Mouse (Mus musculus) CH12.LX (cell line): ENCODE data around the gene Ctnna2. TPM values are rescaled to one million over a fixed set of nuclear protein-coding genes. Genes with fewer than 3 reads are reported as not detected.

ENCODE experiments used
- DNase-seq: peaks from one replicate; pipeline ENCODE4 v3.0.0-alpha.2; 2013; ENCODE audit errors: extremely low read depth
- H3K27ac ChIP-seq: 2 replicates; pipeline ENCODE4 v1.5.1; 2012; ENCODE audit warnings: low read depth, mild to moderate bottlenecking, control low read depth, moderate library complexity; ENCODE audit not compliant: insufficient read depth
- H3K27me3 ChIP-seq: replicated peaks from 2 replicates; pipeline ENCODE3; 2012; ENCODE audit warnings: inconsistent platforms
- H3K36me3 ChIP-seq, 2 experiments: replicated peaks in 1 of 2; 2 replicates each; pipeline versions ENCODE3 to v1.6.1; 2012; ENCODE audit warnings: inconsistent platforms in 1 of 2, low read length in 1 of 2, mild to moderate bottlenecking in 1 of 2, mixed read lengths in 1 of 2, moderate library complexity in 1 of 2; ENCODE audit not compliant: control insufficient read depth in 1 of 2, insufficient read depth in 1 of 2
- H3K4me1 ChIP-seq, 2 experiments: 2 replicates each; pipeline ENCODE4 v1.6.1; 2012; ENCODE audit warnings: inconsistent platforms in 1 of 2, moderate library complexity in 1 of 2; ENCODE audit not compliant: insufficient read depth in 2 of 2, control insufficient read depth in 1 of 2
- H3K4me2 ChIP-seq: 2 replicates; pipeline ENCODE4 v1.6.1; 2012; ENCODE audit warnings: low read depth, mild to moderate bottlenecking, control low read depth; ENCODE audit not compliant: poor library complexity, insufficient read depth, severe bottlenecking
- H3K4me3 ChIP-seq, 3 experiments: fragments of 150-350 bp in 1 of 3; sonication (generic) in 1 of 3; replicated peaks in 1 of 3; 2 replicates each; pipeline versions ENCODE3 to v1.5.1; 2011 to 2012; ENCODE audit warnings: low read depth in 2 of 3, low read length in 2 of 3, mild to moderate bottlenecking in 2 of 3, moderate library complexity in 2 of 3, control low read depth in 1 of 3, improper control_type of control experiment in 1 of 3, inconsistent platforms in 1 of 3, mixed read lengths in 1 of 3; ENCODE audit not compliant: poor library complexity in 1 of 3
- H3K79me2 ChIP-seq: replicated peaks from 2 replicates; pipeline ENCODE4 v1.6.1; 2012; ENCODE audit warnings: mild to moderate bottlenecking, moderate library complexity; ENCODE audit not compliant: control insufficient read depth, poor library complexity, insufficient read depth, severe bottlenecking; ENCODE audit errors: extremely low read depth
- H3K9ac ChIP-seq: 2 replicates; pipeline ENCODE4 v1.6.1; 2012; ENCODE audit warnings: low read depth, mild to moderate bottlenecking, control low read depth, moderate library complexity; ENCODE audit not compliant: insufficient read depth
- H3K9me3 ChIP-seq: replicated peaks from 2 replicates; pipeline ENCODE3; 2012; ENCODE audit warnings: low read length, inconsistent platforms, mixed read lengths
- CHD2 ChIP-seq: IDR thresholded peaks from 2 replicates; pipeline ENCODE4 v1.6.1; 2011; ENCODE audit warnings: low read length, improper control_type of control experiment
- CTCF ChIP-seq, 2 experiments: IDR thresholded peaks in 1 of 2; conservative IDR thresholded peaks in 1 of 2; 2 replicates each; pipeline ENCODE4 v1.5.1; 2011 to 2012; ENCODE audit warnings: low read depth in 2 of 2, low read length in 2 of 2, improper control_type of control experiment in 1 of 2, inconsistent platforms in 1 of 2, mild to moderate bottlenecking in 1 of 2, moderate library complexity in 1 of 2
- E2F4 ChIP-seq: IDR thresholded peaks from 2 replicates; pipeline ENCODE4 v1.6.1; 2011; ENCODE audit warnings: low read depth, low read length, improper control_type of control experiment; ENCODE audit not compliant: insufficient replicate concordance
- ELF1 ChIP-seq: IDR thresholded peaks from 2 replicates; pipeline ENCODE4 v1.6.1; 2014; ENCODE audit warnings: low read depth, mild to moderate bottlenecking, inconsistent platforms, low read length, improper control_type of control experiment
- ETS1 ChIP-seq: conservative IDR thresholded peaks from 2 replicates; pipeline ENCODE4 v1.6.1; 2012; ENCODE audit warnings: low read depth, mild to moderate bottlenecking, inconsistent platforms, low read length, improper control_type of control experiment, moderate library complexity
- GABPA ChIP-seq: IDR thresholded peaks from 2 replicates; pipeline ENCODE4 v1.6.1; 2012; ENCODE audit warnings: low read depth, low read length, improper control_type of control experiment, inconsistent platforms; ENCODE audit not compliant: insufficient replicate concordance
- HCFC1 ChIP-seq: IDR thresholded peaks from 2 replicates; pipeline ENCODE4 v1.6.1; 2012; ENCODE audit warnings: low read depth, mild to moderate bottlenecking, inconsistent platforms, low read length, improper control_type of control experiment
- JUND ChIP-seq: conservative IDR thresholded peaks from 2 replicates; pipeline ENCODE4 v1.6.1; 2011; ENCODE audit warnings: low read depth, low read length, improper control_type of control experiment
- MAX ChIP-seq: IDR thresholded peaks from 2 replicates; pipeline ENCODE4 v1.6.1; 2011; ENCODE audit warnings: low read length, improper control_type of control experiment
- MAZ ChIP-seq: IDR thresholded peaks from 2 replicates; pipeline ENCODE4 v1.6.1; 2012; ENCODE audit warnings: low read depth, mild to moderate bottlenecking, inconsistent platforms, low read length, improper control_type of control experiment, moderate library complexity
- MYC ChIP-seq: IDR thresholded peaks from 2 replicates; pipeline ENCODE4 v1.6.1; 2011; ENCODE audit warnings: low read depth, mild to moderate bottlenecking, improper control_type of control experiment, low read length
- NELFE ChIP-seq: IDR thresholded peaks from 2 replicates; pipeline ENCODE4 v1.6.1; 2011; ENCODE audit warnings: low read depth, low read length, improper control_type of control experiment
- PAX5 ChIP-seq: IDR thresholded peaks from 2 replicates; pipeline ENCODE4 v1.6.1; 2012; ENCODE audit warnings: low read length, inconsistent platforms, mixed read lengths
- POLR2AphosphoS2 ChIP-seq: IDR thresholded peaks from 2 replicates; pipeline ENCODE4 v1.6.1; 2011; ENCODE audit warnings: low read depth, low read length, improper control_type of control experiment
- RAD21 ChIP-seq: IDR thresholded peaks from 2 replicates; pipeline ENCODE4 v1.6.1; 2011; ENCODE audit warnings: low read depth, mild to moderate bottlenecking, low read length, improper control_type of control experiment, moderate library complexity
- RCOR1 ChIP-seq: conservative IDR thresholded peaks from 2 replicates; pipeline ENCODE4 v1.6.1; 2012; ENCODE audit warnings: low read depth, mild to moderate bottlenecking, inconsistent platforms, low read length, improper control_type of control experiment
- SIN3A ChIP-seq: IDR thresholded peaks from 2 replicates; pipeline ENCODE4 v1.6.1; 2012; ENCODE audit warnings: low read length, improper control_type of control experiment, inconsistent platforms
- TBP ChIP-seq: conservative IDR thresholded peaks from 2 replicates; pipeline ENCODE4 v1.6.1; 2011; ENCODE audit warnings: low read depth, low read length, improper control_type of control experiment
- TCF12 ChIP-seq: IDR thresholded peaks from 2 replicates; pipeline ENCODE4 v1.6.1; 2014; ENCODE audit warnings: low read depth, mild to moderate bottlenecking, inconsistent platforms, low read length, improper control_type of control experiment
- UBTF ChIP-seq: IDR thresholded peaks from 2 replicates; pipeline ENCODE4 v1.6.1; 2012; ENCODE audit warnings: low read depth, mild to moderate bottlenecking, inconsistent platforms, low read length, improper control_type of control experiment, moderate library complexity
- USF1 ChIP-seq: IDR thresholded peaks from 2 replicates; pipeline ENCODE4 v1.6.1; 2014; ENCODE audit warnings: low read depth, mild to moderate bottlenecking, inconsistent platforms, low read length, improper control_type of control experiment
- USF2 ChIP-seq: conservative IDR thresholded peaks from 2 replicates; pipeline ENCODE4 v1.6.1; 2011; ENCODE audit warnings: low read depth, low read length, improper control_type of control experiment
- ZC3H11A ChIP-seq: IDR thresholded peaks from 2 replicates; pipeline ENCODE4 v1.6.1; 2012; ENCODE audit warnings: low read depth, mild to moderate bottlenecking, inconsistent platforms, low read length, improper control_type of control experiment
- ZKSCAN1 ChIP-seq: IDR thresholded peaks from 2 replicates; pipeline ENCODE4 v1.6.1; 2012; ENCODE audit warnings: low read depth, inconsistent platforms, low read length, improper control_type of control experiment, borderline replicate concordance
- ZMIZ1 ChIP-seq: IDR thresholded peaks from 2 replicates; pipeline ENCODE4 v1.6.1; 2012; ENCODE audit warnings: low read depth, mild to moderate bottlenecking, inconsistent platforms, low read length, improper control_type of control experiment
- ZNF384 ChIP-seq: IDR thresholded peaks from 2 replicates; pipeline ENCODE4 v1.6.1; 2012; ENCODE audit warnings: low read depth, low read length, improper control_type of control experiment, inconsistent platforms
- dilution Hi-C: fragments of 300-500 bp; cut with MboI; formaldehyde crosslinking; loops from 2 replicates; pipeline ENCODE4 v1.14.3; 2020; ENCODE audit warnings: low sequenced_read_pairs; ENCODE audit not compliant: extremely low pct_unique_long_range_greater_than_20kb, extremely low pct_ligation_motif_present
- in situ Hi-C: fragments of 300-500 bp; cut with MboI; formaldehyde crosslinking; loops from 3 replicates; pipeline ENCODE4 v1.14.3; 2019; ENCODE audit warnings: low sequenced_read_pairs, low pct_ligation_motif_present, low pct_unique_long_range_greater_than_20kb, mixed read lengths
- polyA plus RNA-seq: library from polyadenylated mRNA; unstranded; fragments of >175 nt; gene quantifications from 2 replicates; pipeline ENCODE4 v1.2.1, GENCODE M21; 2012; ENCODE audit warnings: low read depth; ENCODE audit not compliant: insufficient read length
- total RNA-seq, 2 experiments: library from RNA; depleted of rRNA; stranded (reverse); fragments of 300-350 nt in 1 of 2; fragments of >200 nt in 1 of 2; gene quantifications; 2 replicates each; pipeline ENCODE4 v1.2.3; 2012 to 2014

Gene Ctnna2
- total and polyA plus RNA-seq, 3 experiments, result not detected

DNA sequence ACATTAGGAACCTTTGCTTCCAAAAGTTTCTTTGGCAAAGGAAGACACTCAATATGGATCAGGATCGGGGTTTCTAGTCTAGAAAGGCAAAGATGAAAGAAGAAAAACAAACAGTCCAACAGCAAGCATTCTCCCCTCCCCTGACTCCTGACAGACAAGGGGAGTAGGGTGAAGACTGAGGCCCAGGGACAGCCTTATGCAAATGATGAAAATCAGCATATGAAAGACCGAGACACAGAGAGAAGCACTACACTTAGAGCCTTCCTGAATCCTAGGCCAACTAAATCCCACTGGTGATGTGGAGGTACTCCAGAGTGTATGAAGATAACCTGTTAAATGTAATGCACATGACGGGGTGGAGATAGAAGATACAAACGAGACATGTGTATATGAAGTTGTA is 787.9 kb downstream of the Ctnna2 start:
- no peaks in the 10 kb centered on the region for H3K27me3 ChIP-seq
- H3K9ac ChIP-seq, result no peak overlapping the region
- dilution Hi-C loops, result no loop called here
- H3K4me2 ChIP-seq, result no peak overlapping the region
- DNase-seq, result no peak
- H3K79me2 ChIP-seq, result no peaks in the 10 kb centered on the region
- no peak overlapping the region for H3K4me3 ChIP-seq
- no peaks in the 10 kb centered on the region for H3K4me1 ChIP-seq
- H3K9me3 ChIP-seq, result peaks cover 55% of the 10 kb centered on the region
- no peaks in the 10 kb centered on the region for H3K36me3 ChIP-seq
- H3K27ac ChIP-seq, result no peak overlapping the region
- no peak for TF ChIP-seq ZNF384
- TF ChIP-seq SIN3A, result no peak
- no peak for TF ChIP-seq HCFC1
- no peak for TF ChIP-seq MYC
- no peak for TF ChIP-seq ELF1
- in situ Hi-C loops, result no loop called here

DNA sequence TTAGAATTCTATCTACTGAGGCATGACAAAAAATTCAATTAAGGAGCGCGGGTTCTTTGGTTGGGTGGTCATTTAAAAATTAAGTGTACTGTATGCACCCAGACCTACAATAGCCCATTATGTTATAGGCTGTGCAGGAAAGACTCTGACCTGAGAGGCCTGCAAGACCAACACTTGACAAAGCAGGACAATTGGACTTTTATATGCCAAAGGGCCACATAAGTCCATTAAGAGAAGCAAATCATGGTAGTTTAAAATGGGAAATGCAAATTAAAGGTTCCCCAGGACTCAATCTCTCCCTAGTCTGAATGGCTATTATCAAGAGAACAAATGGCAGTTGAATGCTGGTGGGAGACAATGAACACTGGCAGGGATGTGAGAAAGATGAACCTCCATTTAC is 790.9 kb downstream of the Ctnna2 start:
- DNase-seq, result no peak
- no peaks in the 10 kb centered on the region for H3K36me3 ChIP-seq
- TF ChIP-seq TBP (no peak), ZC3H11A (no peak), CHD2 (no peak), USF2 (no peak), E2F4 (no peak), MYC (no peak), HCFC1 (no peak), ZMIZ1 (no peak)
- TF ChIP-seq, all 38 proteins: peak for 0
- no peak overlapping the region for H3K4me3 ChIP-seq
- in situ Hi-C loops, result no loop called here
- dilution Hi-C loops, result no loop called here
- no peak overlapping the region for H3K27ac ChIP-seq
- no peak overlapping the region for H3K9ac ChIP-seq
- H3K9me3 ChIP-seq, result peaks cover 61% of the 10 kb centered on the region
- no peaks in the 10 kb centered on the region for H3K27me3 ChIP-seq
- no peaks in the 10 kb centered on the region for H3K4me1 ChIP-seq
- H3K4me2 ChIP-seq, result no peak overlapping the region
- H3K79me2 ChIP-seq, result no peaks in the 10 kb centered on the region

DNA sequence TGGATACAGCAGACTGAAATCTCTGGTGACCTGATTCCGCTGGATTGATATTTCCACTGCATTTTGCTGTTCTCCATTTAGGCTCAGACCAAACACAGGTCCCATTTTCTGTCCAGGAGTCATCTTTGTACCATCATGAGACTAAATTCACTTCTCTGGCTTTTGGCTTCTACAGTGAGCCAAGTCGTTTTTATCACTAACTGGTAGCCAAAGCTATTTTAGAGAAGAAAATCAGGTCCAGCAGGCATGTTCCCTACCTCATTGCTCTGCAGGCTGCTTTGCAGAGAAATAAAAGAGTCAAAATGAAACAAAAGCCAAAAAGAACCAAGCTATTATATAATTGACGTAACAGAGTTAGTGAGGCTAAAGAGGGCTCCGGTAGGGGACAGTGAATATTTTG is 793.7 kb downstream of the Ctnna2 start:
- Histone ChIP-seq H3K9ac (no peak overlapping the region), H3K36me3 (no peaks in the 10 kb centered on the region), H3K4me1 (no peaks in the 10 kb centered on the region), H3K9me3 (peaks cover 45% of the 10 kb centered on the region), H3K79me2 (no peaks in the 10 kb centered on the region), H3K4me3 (no peak overlapping the region), H3K4me2 (no peak overlapping the region), H3K27ac (no peak overlapping the region), H3K27me3 (no peaks in the 10 kb centered on the region)
- DNase-seq, result no peak
- no peak for TF ChIP-seq POLR2AphosphoS2
- TF ChIP-seq PAX5, result no peak
- TF ChIP-seq RAD21, result no peak
- TF ChIP-seq E2F4, result no peak
- no peak for TF ChIP-seq RCOR1
- TF ChIP-seq ZKSCAN1, result no peak
- no peak for TF ChIP-seq MAX
- TF ChIP-seq TCF12, result no peak
- TF ChIP-seq CTCF (conservative IDR thresholded peaks at IDR 0.05 in 1 of 2, IDR thresholded peaks at IDR 0.05 in 1 of 2; ENCODE audit: low read depth in 2 of 2, low read length in 2 of 2), result no peak
- no peak for TF ChIP-seq MAZ
- no peak for TF ChIP-seq GABPA
- no peak for TF ChIP-seq ETS1
- TF ChIP-seq ELF1, result no peak
- no peak for TF ChIP-seq UBTF
- TF ChIP-seq JUND, result no peak
- no peak for TF ChIP-seq TBP
- no peak for TF ChIP-seq NELFE
- TF ChIP-seq SIN3A, result no peak
- no peak for TF ChIP-seq USF1
- dilution Hi-C loops, result no loop called here
- in situ Hi-C loops, result no loop called here
